Mouse (Mus musculus): Measurements from ENCODE around the gene Il17c. TPM values are rescaled to one million over a fixed set of nuclear protein-coding genes. Genes with fewer than 3 reads are reported as not detected.

The Il17c gene
- polyA plus RNA-seq, 1 experiment from 2014 or later, result not detected

DNA sequence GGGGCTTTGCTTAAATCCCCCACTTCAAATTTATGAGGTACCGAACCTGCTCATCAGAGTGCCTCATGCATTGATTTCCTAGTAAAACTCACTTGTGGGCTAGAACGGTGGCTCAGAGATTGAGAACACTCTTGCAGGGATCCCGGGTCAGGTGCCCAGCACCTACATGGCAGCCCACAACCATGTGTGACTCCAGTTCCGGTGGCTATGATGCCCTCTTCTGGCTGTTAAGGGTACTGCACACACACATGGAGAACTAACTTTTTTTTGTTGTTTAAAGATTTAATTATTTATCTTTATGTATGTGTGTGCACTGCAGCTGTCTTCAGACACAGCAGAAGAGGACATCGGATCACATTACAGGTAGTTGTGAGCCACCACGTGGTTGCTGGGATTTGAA is 13.6 kb downstream of the Il17c start:
- no peak overlapping the region for H3K4me3 ChIP-seq (replicated peaks; ENCODE audit: low read length)
- peaks cover 22% of the 10 kb centered on the region for H3K4me1 ChIP-seq (ENCODE audit: control insufficient read depth, insufficient read depth, low read length)
- H3K27me3 ChIP-seq (ENCODE audit: control insufficient read depth, insufficient read depth, low read length), result no peaks in the 10 kb centered on the region
- ATAC-seq (ENCODE audit: insufficient read depth, low FRiP score), result no peak
- H3K27ac ChIP-seq (ENCODE audit: low read length), result no peak overlapping the region
- 0 out of 2 replicates have a peak, but pooled peaks cover 8% of the 10 kb centered on the region for H3K36me3 ChIP-seq (ENCODE audit: control insufficient read depth, insufficient read depth, low read length)
- no peak overlapping the region for H3K9ac ChIP-seq (ENCODE audit: low read length)
- no peaks in the 10 kb centered on the region; the same call in 1 of the 2 replicates for H3K9me3 ChIP-seq (replicated peaks; ENCODE audit: control insufficient read depth, low read length)
- 91% methylated on average over 6 of the region's 6 CpGs for WGBS
- H3K4me2 ChIP-seq (ENCODE audit: low read depth, low read length), result no peak overlapping the region

DNA sequence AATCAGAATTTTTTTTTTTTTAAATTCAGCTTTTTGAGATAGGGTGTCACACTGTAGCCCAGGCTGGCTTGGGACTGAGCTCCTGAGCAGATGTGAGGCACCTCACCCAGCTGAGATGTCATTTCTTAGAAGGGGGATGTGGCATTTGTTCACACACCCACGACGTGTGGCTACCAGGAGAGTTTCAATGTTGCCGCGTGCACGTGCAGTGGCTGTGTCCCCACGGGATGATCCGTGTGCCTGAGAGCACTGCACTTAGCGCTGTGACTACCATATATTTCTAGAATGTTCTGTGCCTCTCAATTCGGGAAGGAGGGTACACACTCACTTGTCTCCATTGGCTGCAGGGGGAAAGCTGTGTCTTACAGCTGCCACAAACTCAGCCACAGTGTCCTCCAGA is 14.3 kb downstream of the Il17c start:
- H3K4me1 ChIP-seq (ENCODE audit: control insufficient read depth, insufficient read depth, low read length), result peaks cover 22% of the 10 kb centered on the region
- H3K27me3 ChIP-seq (ENCODE audit: control insufficient read depth, insufficient read depth, low read length), result no peaks in the 10 kb centered on the region
- ATAC-seq (ENCODE audit: insufficient read depth, low FRiP score), result no peak
- H3K4me2 ChIP-seq (ENCODE audit: low read depth, low read length), result no peak overlapping the region
- H3K4me3 ChIP-seq (replicated peaks; ENCODE audit: low read length), result no peak overlapping the region
- no peaks in the 10 kb centered on the region; the same call in 1 of the 2 replicates for H3K9me3 ChIP-seq (replicated peaks; ENCODE audit: control insufficient read depth, low read length)
- 98% methylated on average over 9 of the region's 9 CpGs for WGBS
- 0 out of 2 replicates have a peak, but pooled peaks cover 8% of the 10 kb centered on the region for H3K36me3 ChIP-seq (ENCODE audit: control insufficient read depth, insufficient read depth, low read length)
- no peak overlapping the region for H3K27ac ChIP-seq (ENCODE audit: low read length)
- no peak overlapping the region for H3K9ac ChIP-seq (ENCODE audit: low read length)

DNA sequence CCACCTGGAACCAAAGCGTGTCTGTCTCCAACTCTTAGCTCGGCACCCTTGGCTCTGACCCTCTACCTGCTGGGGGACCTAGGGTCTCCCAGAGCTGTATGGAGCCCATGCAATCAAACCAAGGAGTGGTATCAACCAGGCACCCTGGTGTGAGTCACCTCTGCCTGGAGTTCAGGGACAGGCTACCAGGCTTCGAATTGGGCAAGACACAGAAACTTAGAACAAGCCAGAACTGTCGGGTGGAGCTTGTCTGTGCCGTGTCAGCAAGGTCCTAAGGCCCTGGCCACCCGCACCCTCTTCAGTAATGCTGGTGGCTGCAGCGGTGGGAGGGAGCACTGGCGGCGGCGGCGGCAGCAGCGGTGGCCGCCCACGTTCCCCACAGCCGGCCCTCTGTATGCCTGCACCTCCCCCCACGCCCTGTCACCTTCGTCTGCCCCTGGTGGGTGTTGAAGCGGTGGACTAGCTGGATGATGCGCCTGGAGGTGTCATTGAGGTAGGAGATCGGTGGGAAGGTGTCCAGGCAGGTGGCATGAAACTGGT is 14.8 kb downstream of the Il17c start:
- Histone ChIP-seq H3K27me3 (ENCODE audit: control insufficient read depth, insufficient read depth, low read length) (no peaks in the 10 kb centered on the region), H3K36me3 (ENCODE audit: control insufficient read depth, insufficient read depth, low read length) (0 out of 2 replicates have a peak, but pooled peaks cover 8% of the 10 kb centered on the region), H3K9ac (ENCODE audit: low read length) (no peak overlapping the region), H3K4me1 (ENCODE audit: control insufficient read depth, insufficient read depth, low read length) (peaks cover 19% of the 10 kb centered on the region), H3K4me3 (replicated peaks; ENCODE audit: low read length) (no peak overlapping the region), H3K9me3 (replicated peaks; ENCODE audit: control insufficient read depth, low read length) (no peaks in the 10 kb centered on the region; the same call in 1 of the 2 replicates), H3K4me2 (ENCODE audit: low read depth, low read length) (no peak overlapping the region), H3K27ac (ENCODE audit: low read length) (no peak overlapping the region)
- no peak for ATAC-seq (ENCODE audit: insufficient read depth, low FRiP score)
- WGBS, result 85% methylated on average over 20 of the region's 20 CpGs

- Histone ChIP-seq H3K4me2 (ENCODE audit: low read depth, low read length) (peak overlapping the region; percentile 15; the same call in 1 of the 2 replicates), H3K4me3 (replicated peaks; ENCODE audit: low read length) (peak overlapping the region; percentile 8; the same call in 1 of the 2 replicates), H3K9me3 (replicated peaks; ENCODE audit: control insufficient read depth, low read length) (no peaks in the 10 kb centered on the region; the same call in 1 of the 2 replicates), H3K36me3 (ENCODE audit: control insufficient read depth, insufficient read depth, low read length) (0 out of 2 replicates have a peak, but pooled peaks cover 8% of the 10 kb centered on the region), H3K9ac (ENCODE audit: low read length) (peak overlapping the region; percentile 60), H3K27me3 (ENCODE audit: control insufficient read depth, insufficient read depth, low read length) (no peaks in the 10 kb centered on the region), H3K4me1 (ENCODE audit: control insufficient read depth, insufficient read depth, low read length) (peaks cover 23% of the 10 kb centered on the region), H3K27ac (ENCODE audit: low read length) (peak overlapping the region; percentile 64)
- 80% methylated on average over 13 of the region's 13 CpGs for WGBS
- ATAC-seq (ENCODE audit: insufficient read depth, low FRiP score), result no peak
Measured at GRCm38 (mm10) chr8:122437708-122438331, 16.0 kb downstream of the Il17c start.

DNA sequence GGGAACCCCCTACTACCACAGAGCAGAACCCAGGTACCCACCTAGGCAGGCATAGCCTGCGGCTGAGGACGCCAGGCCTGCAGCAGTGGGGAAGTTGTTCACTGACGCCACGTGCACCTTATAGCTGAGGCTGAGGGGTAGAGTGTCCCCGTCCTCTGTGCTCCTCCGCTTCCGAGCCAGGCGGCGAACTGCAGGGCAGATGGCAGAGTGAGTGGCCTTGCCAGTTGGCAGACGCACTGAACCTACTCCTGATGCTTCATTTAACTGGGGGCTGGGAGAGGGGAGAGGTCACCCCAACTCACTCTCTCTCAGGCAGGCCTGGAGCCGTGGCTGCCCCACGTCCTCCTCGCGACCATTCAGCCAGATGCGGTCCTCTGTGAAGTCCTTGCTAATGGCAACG is 17.5 kb downstream of the Il17c start:
- no peaks in the 10 kb centered on the region for H3K27me3 ChIP-seq (ENCODE audit: control insufficient read depth, insufficient read depth, low read length)
- no peak overlapping the region for H3K9ac ChIP-seq (ENCODE audit: low read length)
- H3K4me3 ChIP-seq (replicated peaks; ENCODE audit: low read length), result no peak overlapping the region
- peaks cover 19% of the 10 kb centered on the region for H3K4me1 ChIP-seq (ENCODE audit: control insufficient read depth, insufficient read depth, low read length)
- no peak overlapping the region for H3K4me2 ChIP-seq (ENCODE audit: low read depth, low read length)
- H3K27ac ChIP-seq (ENCODE audit: low read length), result no peak overlapping the region
- 0 out of 2 replicates have a peak, but pooled peaks cover 8% of the 10 kb centered on the region for H3K36me3 ChIP-seq (ENCODE audit: control insufficient read depth, insufficient read depth, low read length)
- 93% methylated on average over 16 of the region's 16 CpGs for whole genome bisulfite sequencing
- no peak for ATAC-seq (ENCODE audit: insufficient read depth, low FRiP score)
- H3K9me3 ChIP-seq (replicated peaks; ENCODE audit: control insufficient read depth, low read length), result no peaks in the 10 kb centered on the region; the same call in 1 of the 2 replicates

- Histone ChIP-seq H3K9ac (ENCODE audit: low read length) (no peak overlapping the region; the same call in 1 of the 2 replicates), H3K4me2 (ENCODE audit: low read depth, low read length) (no peak overlapping the region), H3K4me3 (replicated peaks; ENCODE audit: low read length) (no peak overlapping the region), H3K9me3 (replicated peaks; ENCODE audit: control insufficient read depth, low read length) (no peaks in the 10 kb centered on the region), H3K27me3 (ENCODE audit: control insufficient read depth, insufficient read depth, low read length) (no peaks in the 10 kb centered on the region), H3K36me3 (ENCODE audit: control insufficient read depth, insufficient read depth, low read length) (0 out of 2 replicates have a peak, but pooled peaks cover 4% of the 10 kb centered on the region), H3K27ac (ENCODE audit: low read length) (no peak overlapping the region), H3K4me1 (ENCODE audit: control insufficient read depth, insufficient read depth, low read length) (peaks cover 30% of the 10 kb centered on the region)
- WGBS, result 85% methylated on average over 1 of the region's 1 CpGs
- no peak for ATAC-seq (ENCODE audit: insufficient read depth, low FRiP score)
Measured at GRCm38 (mm10) chr8:122441326-122441725, 19.5 kb downstream of the Il17c start.

- Histone ChIP-seq H3K4me2 (ENCODE audit: low read depth, low read length) (peak overlapping the region; percentile 89), H3K27ac (ENCODE audit: low read length) (0 out of 2 replicates have a peak overlapping the region, but pooled peaks have one; percentile 63)
- 20% methylated on average over 7 of the region's 7 CpGs for WGBS
Measured at GRCm38 (mm10) chr8:122442356-122442755, 20.5 kb downstream of the Il17c start.

GRCm38 (mm10) chr8:122442781-122443180 is 21.0 kb downstream of the Il17c start:
- H3K36me3 ChIP-seq (ENCODE audit: control insufficient read depth, insufficient read depth, low read length), result 0 out of 2 replicates have a peak, but pooled peaks cover 4% of the 10 kb centered on the region
- no peaks in the 10 kb centered on the region for H3K9me3 ChIP-seq (replicated peaks; ENCODE audit: control insufficient read depth, low read length)
- peak overlapping the region; percentile 63 for H3K27ac ChIP-seq (ENCODE audit: low read length)
- H3K4me2 ChIP-seq (ENCODE audit: low read depth, low read length), result peak overlapping the region; percentile 89
- H3K4me1 ChIP-seq (ENCODE audit: control insufficient read depth, insufficient read depth, low read length), result peaks cover 30% of the 10 kb centered on the region
- WGBS, result 1% methylated on average over 12 of the region's 12 CpGs
- peak overlapping the region; percentile 76 for H3K9ac ChIP-seq (ENCODE audit: low read length)
- H3K4me3 ChIP-seq (replicated peaks; ENCODE audit: low read length), result peak overlapping the region; percentile 74
- no peak for ATAC-seq (ENCODE audit: insufficient read depth, low FRiP score)
- no peaks in the 10 kb centered on the region for H3K27me3 ChIP-seq (ENCODE audit: control insufficient read depth, insufficient read depth, low read length)

More at GRCm38 (mm10) chr8:122442356-122442755, 20.5 kb downstream of the Il17c start:
- Histone ChIP-seq H3K4me1 (ENCODE audit: control insufficient read depth, insufficient read depth, low read length) (peaks cover 30% of the 10 kb centered on the region), H3K36me3 (ENCODE audit: control insufficient read depth, insufficient read depth, low read length) (0 out of 2 replicates have a peak, but pooled peaks cover 4% of the 10 kb centered on the region), H3K4me3 (replicated peaks; ENCODE audit: low read length) (peak overlapping the region; percentile 74), H3K9me3 (replicated peaks; ENCODE audit: control insufficient read depth, low read length) (no peaks in the 10 kb centered on the region), H3K9ac (ENCODE audit: low read length) (peak overlapping the region; percentile 76), H3K27me3 (ENCODE audit: control insufficient read depth, insufficient read depth, low read length) (no peaks in the 10 kb centered on the region)
- ATAC-seq (ENCODE audit: insufficient read depth, low FRiP score), result no peak

Data from stomach, embryonic 16.5 days (tissue).